Mouse (Mus musculus) kidney, adult 2 months (tissue): ENCODE measurements around the gene Gipc3.

Experiments
- CTCF ChIP-seq: fragments of 200-500 bp; conservative IDR thresholded peaks from 2 replicates; pipeline ENCODE4 v1.5.1; 2011; ENCODE audit warnings: low read depth, mild to moderate bottlenecking, control low read depth, low read length, moderate library complexity, mixed read lengths; ENCODE audit not compliant: insufficient read depth, insufficient read length
- POLR2A ChIP-seq: fragments of 200-500 bp; IDR thresholded peaks from one replicate; pipeline ENCODE4 v1.6.1; 2011; ENCODE audit warnings: low read depth, low read length, control low read depth

GRCm38 (mm10) chr10:81329194-81329975 lies 13.7 kb downstream of the Gipc3 start:
- TF ChIP-seq CTCF: no peak
- no peak for TF ChIP-seq POLR2A
